Mouse (Mus musculus) right cerebral cortex, postnatal 36 days (tissue): ENCODE measurements around the gene Polr2m.
A peak's percentile ranks its signal among the peaks of the same experiment; 100 is the strongest.
"Not testable (repeated sequence)": the region's sequence is repeated elsewhere in the genome, so short reads cannot be mapped to it uniquely, and the experiment has no call there.

Source experiments
- DNase-seq, 2 experiments: peaks; one replicate each; pipeline ENCODE4 v3.0.0; 2022; ENCODE audit warnings: low spot score in 2 of 2, mixed read lengths in 1 of 2

The Polr2m gene

GRCm38 (mm10) chr9:71485475-71486094 lies at the start of gene Polr2m:
Polr2m (minus strand) TSS chr9:71485935.
- peak; percentile 90 to 91 for DNase-seq

- peak in 1 of 2 experiments; percentile 28 for DNase-seq
These were observed 49.3 kb upstream of the Polr2m start for GRCm38 (mm10) chr9:71535036-71535435.

- no peak for DNase-seq
These were observed 44.2 kb upstream of the Polr2m start for GRCm38 (mm10) chr9:71529960-71530359.

- DNase-seq, result no peak
These were observed 41.7 kb upstream of the Polr2m start for GRCm38 (mm10) chr9:71527438-71527837.

- DNase-seq, result no peak
These were observed 38.2 kb upstream of the Polr2m start for GRCm38 (mm10) chr9:71523901-71524300.

GRCm38 (mm10) chr9:71519836-71520235 lies 34.1 kb upstream of the Polr2m start:
- DNase-seq, result no peak

GRCm38 (mm10) chr9:71517487-71517886 lies 31.8 kb upstream of the Polr2m start:
- DNase-seq, result no peak

GRCm38 (mm10) chr9:71515862-71516261 lies 30.1 kb upstream of the Polr2m start:
- DNase-seq, result no peak

GRCm38 (mm10) chr9:71513566-71513965 lies 27.8 kb upstream of the Polr2m start:
- no peak for DNase-seq

- DNase-seq, result no peak
These were observed 27.2 kb upstream of the Polr2m start for GRCm38 (mm10) chr9:71512899-71513298.

GRCm38 (mm10) chr9:71498391-71499182 lies 12.9 kb upstream of the Polr2m start:
- peak; percentile 5 to 16 for DNase-seq

GRCm38 (mm10) chr9:71496637-71497036 lies 10.9 kb upstream of the Polr2m start:
- no peak for DNase-seq

GRCm38 (mm10) chr9:71493771-71494170 lies 8.0 kb upstream of the Polr2m start:
- DNase-seq, result no peak

GRCm38 (mm10) chr9:71492296-71493025 lies 6.7 kb upstream of the Polr2m start:
- no peak for DNase-seq

GRCm38 (mm10) chr9:71490076-71490475 lies 4.3 kb upstream of the Polr2m start:
- DNase-seq, result no peak

GRCm38 (mm10) chr9:71486127-71486526 lies 392 bp upstream of the Polr2m start:
- no peak for DNase-seq

- no peak for DNase-seq
These were observed 762 bp downstream of the Polr2m start for GRCm38 (mm10) chr9:71484871-71485474.

- not testable (repeated sequence) for DNase-seq
These were observed 1.9 kb downstream of the Polr2m start for GRCm38 (mm10) chr9:71483872-71484271.

GRCm38 (mm10) chr9:71480305-71480704 lies 5.4 kb downstream of the Polr2m start:
- no peak for DNase-seq

GRCm38 (mm10) chr9:71479413-71479812 lies 6.3 kb downstream of the Polr2m start:
- no peak for DNase-seq

GRCm38 (mm10) chr9:71478596-71478995 lies 7.1 kb downstream of the Polr2m start:
- no peak for DNase-seq

GRCm38 (mm10) chr9:71476601-71477000 lies 9.1 kb downstream of the Polr2m start:
- DNase-seq, result no peak
